Mouse (Mus musculus) ES-Bruce4 (cell line): ENCODE data around the gene Pcif1. TPM values are rescaled to one million over a fixed set of nuclear protein-coding genes. Genes with fewer than 3 reads are reported as not detected.

Experiments
- H3K27ac ChIP-seq: 2 replicates; pipeline ENCODE4 v1.5.1; 2012; ENCODE audit warnings: low read length, inconsistent platforms; ENCODE audit not compliant: insufficient read depth
- H3K27me3 ChIP-seq: 2 replicates; pipeline ENCODE4 v1.6.1; 2012; ENCODE audit warnings: mild to moderate bottlenecking, low read length, inconsistent platforms; ENCODE audit not compliant: control insufficient read depth, poor library complexity, insufficient read depth, severe bottlenecking
- H3K36me3 ChIP-seq: 2 replicates; pipeline ENCODE4 v1.6.1; 2012; ENCODE audit warnings: inconsistent platforms, mild to moderate bottlenecking, low read length, moderate library complexity; ENCODE audit not compliant: control insufficient read depth, poor library complexity, insufficient read depth, severe bottlenecking
- H3K4me1 ChIP-seq: one replicate; pipeline ENCODE4 v1.8.1; 2011; ENCODE audit warnings: low read length; ENCODE audit not compliant: control insufficient read depth, insufficient read depth
- H3K4me3 ChIP-seq: 2 replicates; pipeline ENCODE4 v1.5.1; 2011; ENCODE audit warnings: low read depth, mild to moderate bottlenecking, low read length
- H3K9ac ChIP-seq: 2 replicates; pipeline ENCODE4 v1.6.1; 2012; ENCODE audit warnings: low read depth, mild to moderate bottlenecking, inconsistent platforms; ENCODE audit not compliant: poor library complexity, severe bottlenecking
- H3K9me3 ChIP-seq: replicated peaks from 2 replicates; pipeline ENCODE4 v1.6.1; 2012; ENCODE audit warnings: mild to moderate bottlenecking, low read length, inconsistent platforms; ENCODE audit not compliant: control insufficient read depth, poor library complexity, insufficient read depth, severe bottlenecking
- CTCF ChIP-seq: IDR thresholded peaks from one replicate; pipeline ENCODE4 v1.8.1; 2011; ENCODE audit warnings: low read depth, low read length
- EP300 ChIP-seq: IDR thresholded peaks from 2 replicates; pipeline ENCODE4 v1.6.1; 2011; ENCODE audit warnings: low read depth, low read length; ENCODE audit not compliant: insufficient read depth
- POLR2A ChIP-seq: IDR thresholded peaks from one replicate; pipeline ENCODE4 v1.8.1; 2011; ENCODE audit warnings: low read length; ENCODE audit not compliant: insufficient read depth
- polyA plus RNA-seq: library from polyadenylated mRNA; stranded (reverse); fragments of >200 nt; gene quantifications from 2 replicates; pipeline ENCODE4 v1.2.4, GENCODE M21; 2011; ENCODE audit warnings: low read depth; ENCODE audit not compliant: missing spikeins, insufficient read depth, insufficient read length

Pcif1 gene
- polyA plus RNA-seq, 1 experiment = 30.2 TPM

GRCm38 (mm10) chr2:164899034-164899433, 19.9 kb downstream of the Pcif1 start:
- H3K4me3 ChIP-seq = no peak overlapping the region
- TF ChIP-seq CTCF (no peak), EP300 (no peak), POLR2A (no peak)
- H3K36me3 ChIP-seq = peaks cover 16% of the 10 kb centered on the region
- H3K27me3 ChIP-seq = no peaks in the 10 kb centered on the region
- H3K9me3 ChIP-seq = no peaks in the 10 kb centered on the region
- H3K4me1 ChIP-seq = no peaks in the 10 kb centered on the region
- no peak overlapping the region for H3K27ac ChIP-seq
- H3K9ac ChIP-seq = no peak overlapping the region

GRCm38 (mm10) chr2:164899723-164900459, 20.8 kb downstream of the Pcif1 start:
- Histone ChIP-seq H3K9ac (no peak overlapping the region), H3K36me3 (peaks cover 20% of the 10 kb centered on the region), H3K4me1 (no peaks in the 10 kb centered on the region)

GRCm38 (mm10) chr2:164901380-164901779, 22.3 kb downstream of the Pcif1 start:
- H3K9me3 ChIP-seq = peaks cover 6% of the 10 kb centered on the region
- no peaks in the 10 kb centered on the region for H3K4me1 ChIP-seq
- H3K36me3 ChIP-seq = peaks cover 25% of the 10 kb centered on the region
- TF ChIP-seq POLR2A (no peak), EP300 (no peak), CTCF (no peak)
- no peak overlapping the region for H3K9ac ChIP-seq
- H3K4me3 ChIP-seq = no peak overlapping the region
- H3K27ac ChIP-seq = no peak overlapping the region
- H3K27me3 ChIP-seq = no peaks in the 10 kb centered on the region

More at GRCm38 (mm10) chr2:164899723-164900459, 20.8 kb downstream of the Pcif1 start:
- no peaks in the 10 kb centered on the region for H3K9me3 ChIP-seq
- H3K4me3 ChIP-seq = no peak overlapping the region
- no peaks in the 10 kb centered on the region for H3K27me3 ChIP-seq
- H3K27ac ChIP-seq = no peak overlapping the region
- no peak for TF ChIP-seq POLR2A
- TF ChIP-seq CTCF = no peak
- no peak for TF ChIP-seq EP300

- no peak overlapping the region for H3K27ac ChIP-seq
- H3K4me1 ChIP-seq = no peaks in the 10 kb centered on the region
- TF ChIP-seq POLR2A (no peak), EP300 (no peak), CTCF (no peak)
- peaks cover 6% of the 10 kb centered on the region for H3K9me3 ChIP-seq
- no peak overlapping the region for H3K4me3 ChIP-seq
- H3K9ac ChIP-seq = no peak overlapping the region
- peaks cover 36% of the 10 kb centered on the region for H3K36me3 ChIP-seq
- no peaks in the 10 kb centered on the region for H3K27me3 ChIP-seq
Observed at GRCm38 (mm10) chr2:164903496-164903895, 24.4 kb downstream of the Pcif1 start.

- Histone ChIP-seq H3K9me3 (peaks cover 6% of the 10 kb centered on the region), H3K4me3 (no peak overlapping the region), H3K9ac (no peak overlapping the region), H3K4me1 (no peaks in the 10 kb centered on the region), H3K36me3 (peaks cover 37% of the 10 kb centered on the region), H3K27ac (no peak overlapping the region), H3K27me3 (no peaks in the 10 kb centered on the region)
- TF ChIP-seq CTCF = peak; percentile 14
- TF ChIP-seq POLR2A = no peak
Observed at GRCm38 (mm10) chr2:164906071-164906470, 27.0 kb downstream of the Pcif1 start.

- H3K4me1 ChIP-seq = no peaks in the 10 kb centered on the region
- H3K9me3 ChIP-seq = peaks cover 6% of the 10 kb centered on the region
- no peak for TF ChIP-seq CTCF
- no peak for TF ChIP-seq POLR2A
- TF ChIP-seq EP300 = no peak
Observed at GRCm38 (mm10) chr2:164907511-164907910, 28.4 kb downstream of the Pcif1 start.

More at GRCm38 (mm10) chr2:164907511-164907910, 28.4 kb downstream of the Pcif1 start:
- Histone ChIP-seq H3K27me3 (no peaks in the 10 kb centered on the region), H3K9ac (no peak overlapping the region), H3K27ac (no peak overlapping the region), H3K36me3 (peaks cover 37% of the 10 kb centered on the region), H3K4me3 (no peak overlapping the region)
